Mouse (Mus musculus) heart, postnatal 0 days (tissue): ENCODE results near the gene Flrt2. TPM values are rescaled to one million over a fixed set of nuclear protein-coding genes. Genes with fewer than 3 reads are reported as not detected.
A peak's percentile ranks its signal among the peaks of the same experiment; 100 is the strongest.

ENCODE experiments used
- ATAC-seq: fragments of 200-750 bp; cut with Nextera tagmentation; 2 replicates; pipeline ENCODE4 v1.8.0; 2017; ENCODE audit warnings: low read depth, moderate number of reproducible peaks, moderate library complexity; ENCODE audit not compliant: insufficient read depth
- DNase-seq: peaks from one replicate; pipeline ENCODE4 v3.0.0-alpha.2; 2016; ENCODE audit warnings: low spot score
- H3K27ac ChIP-seq: fragments of 300-500 bp; sonication (generic); 2 replicates; pipeline ENCODE4 v1.5.1; 2014; ENCODE audit warnings: low read depth, mild to moderate bottlenecking
- H3K27me3 ChIP-seq: fragments of 300-500 bp; sonication (generic); 2 replicates; pipeline ENCODE4 v1.6.1; 2014; ENCODE audit warnings: low read length, mixed read lengths; ENCODE audit not compliant: control insufficient read depth, insufficient read depth
- H3K36me3 ChIP-seq: fragments of 300-500 bp; sonication (generic); replicated peaks from 2 replicates; pipeline ENCODE4 v1.6.1; 2014; ENCODE audit warnings: low read length, mixed read lengths; ENCODE audit not compliant: control insufficient read depth, insufficient read depth
- H3K4me1 ChIP-seq: fragments of 300-500 bp; sonication (generic); 2 replicates; pipeline ENCODE4 v1.6.1; 2014; ENCODE audit warnings: antibody characterized with exemption; ENCODE audit not compliant: control insufficient read depth, insufficient read depth
- H3K4me2 ChIP-seq: fragments of 300-500 bp; sonication (generic); 2 replicates; pipeline ENCODE4 v1.6.1; 2014; ENCODE audit warnings: low read depth, mild to moderate bottlenecking, low read length, moderate library complexity
- H3K4me3 ChIP-seq: fragments of 300-500 bp; sonication (generic); 2 replicates; pipeline ENCODE4 v1.5.1; 2014; ENCODE audit warnings: low read depth, low read length
- H3K9ac ChIP-seq: fragments of 300-500 bp; sonication (generic); replicated peaks from 2 replicates; pipeline ENCODE4 v1.6.1; 2014; ENCODE audit warnings: low read depth, low read length, mixed read lengths
- H3K9me3 ChIP-seq: fragments of 300-500 bp; sonication (generic); replicated peaks from 2 replicates; pipeline ENCODE4 v1.6.1; 2016; ENCODE audit warnings: low read length; ENCODE audit not compliant: control insufficient read depth
- CTCF ChIP-seq: IDR thresholded peaks from 2 replicates; pipeline ENCODE4 v1.5.1; 2016; ENCODE audit warnings: antibody characterized with exemption, control low read depth, low read depth
- EP300 ChIP-seq: IDR thresholded peaks from 2 replicates; pipeline ENCODE4 v1.6.1; 2016; ENCODE audit warnings: antibody characterized with exemption, low read depth
- WGBS: fragments of 180-500 bp; shearing (Covaris S2); extraction: QIAGEN DNeasy Blood & Tissue Kit; methylation state at CpG from one replicate; pipeline ENCODE4 v1.1.7; 2014; 5-methylcytosine and 5-hydroxymethylcytosine counted together
- polyA plus RNA-seq: library from polyadenylated mRNA; unstranded; fragments of >200 nt; fragmentation: Nextera tagmentation; extraction: Ambion mirVana; gene quantifications from 2 replicates; pipeline ENCODE4 v1.2.1, GENCODE M21; 2015
- total RNA-seq: library from RNA; depleted of rRNA; stranded (reverse); fragments of >200 nt; gene quantifications from 2 replicates; pipeline ENCODE4 v1.2.3, GENCODE M21; 2014; ENCODE audit warnings: low replicate concordance

Flrt2 gene
- total and polyA plus RNA-seq, 2 experiments from 2014 or later = 6.3 to 20.3 TPM

DNA sequence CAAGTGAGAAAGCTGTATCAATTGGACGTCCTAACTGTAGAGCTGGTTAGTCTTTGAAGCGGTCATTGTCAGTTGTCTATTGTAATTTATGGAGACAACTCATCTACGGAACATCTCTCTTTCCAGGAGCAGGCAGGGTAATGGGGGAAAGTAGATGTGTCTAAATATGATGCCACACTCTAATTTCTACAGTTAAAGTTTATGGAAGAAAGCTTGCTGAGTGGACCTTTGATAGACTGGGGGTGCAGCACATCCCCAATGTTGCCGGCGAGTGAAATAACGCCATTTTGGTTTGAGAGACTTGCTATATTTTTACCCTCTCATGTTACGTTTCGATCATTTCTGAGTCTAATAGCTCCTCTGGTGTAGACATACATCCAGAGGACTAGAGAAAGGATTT, 2.5 kb downstream of the Flrt2 start:
- Histone ChIP-seq H3K4me2 (peak overlapping the region; percentile 94), H3K36me3 (no peaks in the 10 kb centered on the region), H3K9me3 (no peaks in the 10 kb centered on the region), H3K27me3 (no peaks in the 10 kb centered on the region), H3K4me3 (peak overlapping the region; percentile 65), H3K9ac (peak overlapping the region; percentile 81), H3K4me1 (peaks cover 21% of the 10 kb centered on the region), H3K27ac (peak overlapping the region; percentile 73)
- no peak for ATAC-seq
- DNase-seq = no peak
- WGBS = 0% methylated on average over 8 of the region's 8 CpGs
- TF ChIP-seq EP300 (no peak), CTCF (no peak)

DNA sequence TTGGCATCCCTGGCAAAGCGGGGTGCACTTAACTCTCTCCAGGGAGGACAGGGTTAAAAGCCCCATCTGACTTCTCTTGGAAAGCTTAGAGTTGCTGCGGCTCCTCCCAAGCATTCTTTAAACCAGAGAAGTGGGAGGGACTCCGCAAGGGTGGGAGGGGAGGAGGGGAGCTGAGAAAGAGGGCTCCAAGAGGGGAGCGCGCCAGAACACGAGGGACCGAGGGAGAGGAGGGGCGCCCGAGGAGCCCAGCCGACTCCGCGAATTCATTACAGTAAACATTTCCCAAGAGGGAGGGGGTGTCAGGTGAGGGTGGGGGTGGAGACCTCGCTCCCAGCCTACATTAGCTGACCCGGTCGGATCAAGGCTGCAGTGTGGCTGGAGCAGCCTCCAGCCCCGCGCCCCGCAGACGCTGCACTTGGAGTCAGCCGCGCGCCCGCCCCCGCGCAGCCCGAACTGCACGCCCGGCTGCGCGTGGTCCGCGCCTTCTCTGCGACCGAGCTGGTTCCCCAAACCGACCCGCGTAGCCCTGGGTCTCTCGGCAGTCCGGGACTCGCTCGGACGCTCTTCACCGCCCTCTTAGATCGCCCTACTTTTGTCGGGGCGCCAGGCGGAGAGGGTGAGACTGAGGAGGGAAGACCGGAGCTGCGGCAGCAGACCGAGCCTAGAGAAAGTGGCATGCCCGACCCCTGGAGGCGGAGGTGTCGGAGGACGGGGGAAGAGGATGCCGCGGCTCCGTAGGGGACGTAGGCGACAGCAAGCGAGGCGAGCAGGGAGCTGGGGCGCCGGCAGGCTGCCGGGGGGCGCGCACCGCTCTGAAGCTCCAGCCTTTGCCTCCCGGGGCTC, 3.2 kb downstream of the Flrt2 start:
- H3K9me3 ChIP-seq = no peaks in the 10 kb centered on the region
- H3K4me3 ChIP-seq = peak overlapping the region; percentile 65
- H3K27ac ChIP-seq = peak overlapping the region; percentile 73
- H3K27me3 ChIP-seq = no peaks in the 10 kb centered on the region
- ATAC-seq (peak; percentile 85), DNase-seq (peak; percentile 86)
- no peaks in the 10 kb centered on the region for H3K36me3 ChIP-seq
- WGBS = under 1% methylated on average over 67 of the region's 68 CpGs
- peak overlapping the region; percentile 81 for H3K9ac ChIP-seq
- H3K4me1 ChIP-seq = peaks cover 21% of the 10 kb centered on the region
- peak overlapping the region; percentile 94 for H3K4me2 ChIP-seq
- TF ChIP-seq CTCF = peak; percentile 21; the same call in 1 of the 2 replicates
- TF ChIP-seq EP300 = no peak

DNA sequence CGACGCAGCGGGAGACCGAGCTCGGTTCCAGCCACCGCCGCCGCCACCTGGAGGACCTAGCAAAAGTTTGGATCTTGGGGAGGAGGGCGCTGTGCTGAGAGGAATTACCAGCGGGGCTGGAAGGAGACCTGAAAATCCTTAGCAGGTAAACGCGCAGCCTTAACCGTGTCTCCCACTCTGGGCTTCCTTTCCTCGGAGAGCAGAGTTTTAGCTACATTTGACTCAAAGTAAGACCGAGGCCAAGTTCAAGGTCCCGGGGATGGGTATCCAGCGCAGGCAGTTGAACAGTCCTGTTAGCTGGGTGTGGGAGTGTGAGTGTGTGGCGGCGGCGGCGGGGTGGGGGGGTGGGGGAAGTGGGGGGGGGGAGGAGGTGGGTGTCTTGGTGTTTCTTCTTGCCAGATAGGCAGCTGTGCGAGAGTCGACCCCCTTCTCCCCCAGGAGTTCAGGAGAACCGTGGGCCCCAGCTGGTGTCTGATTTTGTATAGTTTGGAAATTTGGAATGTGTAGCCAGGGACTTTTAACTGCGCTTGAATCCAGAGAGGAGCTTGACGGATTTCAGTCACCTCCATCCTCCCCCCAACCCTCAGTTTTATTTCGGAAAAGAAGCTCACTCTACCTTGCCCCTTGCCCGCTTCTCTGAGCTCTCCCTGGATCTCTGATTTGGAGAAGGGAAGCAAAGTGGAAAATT, 4.0 kb downstream of the Flrt2 start:
- Histone ChIP-seq H3K4me1 (peaks cover 26% of the 10 kb centered on the region), H3K9ac (peak overlapping the region; percentile 81), H3K27ac (peak overlapping the region; percentile 73), H3K9me3 (no peaks in the 10 kb centered on the region), H3K36me3 (no peaks in the 10 kb centered on the region), H3K4me3 (peak overlapping the region; percentile 65), H3K4me2 (peak overlapping the region; percentile 94), H3K27me3 (no peaks in the 10 kb centered on the region)
- no peak for ATAC-seq
- 1% methylated on average over 28 of the region's 28 CpGs for WGBS
- TF ChIP-seq EP300 (no peak), CTCF (0 out of 2 replicates have a peak, but pooled peaks have one; percentile 0)
- DNase-seq = no peak

DNA sequence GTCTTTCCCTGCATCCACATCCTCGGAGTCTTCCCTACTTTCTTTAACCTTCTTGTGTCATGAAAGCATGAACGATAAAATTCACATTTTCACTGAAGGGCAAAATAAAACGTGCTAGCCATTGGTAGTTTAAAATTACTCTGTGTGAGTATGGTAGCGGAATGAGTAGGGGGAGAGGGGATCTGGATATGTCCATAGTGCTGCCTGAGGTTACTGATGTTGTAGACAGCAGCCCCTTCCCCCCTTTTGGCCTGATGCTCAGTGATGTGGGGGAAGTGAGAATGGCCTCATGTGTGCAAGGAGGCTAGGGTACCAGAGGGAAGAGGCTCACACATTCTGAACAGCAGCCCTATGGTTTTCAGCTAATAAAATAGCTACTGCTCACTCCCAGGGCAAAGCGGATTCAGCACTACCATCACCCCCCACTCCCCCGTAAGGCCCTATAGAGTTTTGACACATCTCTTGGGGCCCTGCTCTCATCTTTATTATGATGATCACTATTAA, 4.5 kb downstream of the Flrt2 start:
- H3K27me3 ChIP-seq = no peaks in the 10 kb centered on the region
- H3K4me1 ChIP-seq = peaks cover 25% of the 10 kb centered on the region
- peak overlapping the region; percentile 94 for H3K4me2 ChIP-seq
- 0 out of 2 replicates have a peak overlapping the region, but pooled peaks have one; percentile 14 for H3K27ac ChIP-seq
- H3K4me3 ChIP-seq = peak overlapping the region; percentile 65
- 3% methylated on average over 6 of the region's 6 CpGs for WGBS
- DNase-seq = no peak
- TF ChIP-seq EP300 = no peak
- no peak for TF ChIP-seq CTCF
- ATAC-seq = no peak
- H3K36me3 ChIP-seq = no peaks in the 10 kb centered on the region
- H3K9me3 ChIP-seq = no peaks in the 10 kb centered on the region
- peak overlapping the region; percentile 81 for H3K9ac ChIP-seq

DNA sequence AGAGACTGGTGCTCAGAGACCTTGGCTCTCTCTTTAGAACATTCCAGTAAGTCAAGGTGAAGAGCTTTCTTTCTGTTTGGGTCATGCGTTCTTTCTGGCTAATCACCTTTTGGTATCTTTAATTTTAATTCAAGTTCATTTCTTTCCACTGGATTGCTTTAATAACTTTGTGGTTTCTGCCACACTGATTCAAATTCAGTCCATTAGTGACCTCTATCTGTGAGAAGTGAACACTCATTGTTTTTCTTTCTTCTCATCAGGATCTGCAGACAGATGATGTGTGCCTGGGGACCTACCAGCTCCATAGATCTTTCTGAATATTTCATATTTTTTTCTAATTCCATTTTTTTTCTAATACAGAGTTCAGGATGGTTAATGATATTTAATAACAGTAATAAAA, 6.5 kb downstream of the Flrt2 start:
- Histone ChIP-seq H3K9ac (no peak overlapping the region), H3K4me1 (peaks cover 25% of the 10 kb centered on the region), H3K36me3 (no peaks in the 10 kb centered on the region), H3K9me3 (no peaks in the 10 kb centered on the region), H3K4me3 (peak overlapping the region; percentile 65; the same call in 1 of the 2 replicates), H3K27ac (peak overlapping the region; percentile 34; the same call in 1 of the 2 replicates), H3K27me3 (no peaks in the 10 kb centered on the region), H3K4me2 (peak overlapping the region; percentile 94)
- WGBS = 21% methylated on average over 1 of the region's 1 CpGs
- ATAC-seq = no peak
- no peak for DNase-seq
- peak; percentile 52 for TF ChIP-seq CTCF
- TF ChIP-seq EP300 = no peak
